Mouse (Mus musculus) cerebellum, adult 2 months (tissue): Measurements from ENCODE around the gene 5430419D17Rik.

Experiments
- CTCF ChIP-seq: fragments of 200-500 bp; IDR thresholded peaks from 2 replicates; pipeline ENCODE4 v1.5.1; 2011; ENCODE audit warnings: low read depth, mild to moderate bottlenecking, control low read depth, low read length, moderate library complexity, borderline replicate concordance; ENCODE audit not compliant: insufficient read depth
- POLR2A ChIP-seq: fragments of 200-500 bp; IDR thresholded peaks from 2 replicates; pipeline ENCODE4 v1.6.1; 2011; ENCODE audit warnings: low read length, control low read depth, borderline replicate concordance; ENCODE audit not compliant: insufficient read depth

GRCm38 (mm10) chr7:131169099-131169498, 5.1 kb upstream of the 5430419D17Rik start:
- TF ChIP-seq POLR2A (no peak), CTCF (no peak)
